Mouse (Mus musculus) forebrain, embryonic 11.5 days (tissue): ENCODE measurements around the gene Gucy2g. TPM values are rescaled to one million over a fixed set of nuclear protein-coding genes. Genes with fewer than 3 reads are reported as not detected.
"Not testable (repeated sequence)": the region's sequence is repeated elsewhere in the genome, so short reads cannot be mapped to it uniquely, and the experiment has no call there.

Experiments used
- ATAC-seq: fragments of 200-750 bp; cut with Nextera tagmentation; replicated peaks from 2 replicates; pipeline ENCODE4 v1.8.0; 2017; ENCODE audit warnings: moderate TSS enrichment; ENCODE audit not compliant: low FRiP score
- DNase-seq: peaks from one replicate; pipeline ENCODE4 v3.0.0-alpha.2; 2017; ENCODE audit warnings: low spot score
- H3K27ac ChIP-seq: fragments of 300-500 bp; sonication (generic); 2 replicates; pipeline ENCODE4 v1.5.1; 2014; ENCODE audit warnings: low read depth, low read length
- H3K27me3 ChIP-seq: fragments of 300-500 bp; sonication (generic); 2 replicates; pipeline ENCODE4 v1.6.1; 2014; ENCODE audit warnings: mild to moderate bottlenecking, low read length, mixed read lengths; ENCODE audit not compliant: control insufficient read depth, insufficient read depth
- H3K36me3 ChIP-seq: fragments of 300-500 bp; sonication (generic); 2 replicates; pipeline ENCODE4 v1.6.1; 2014; ENCODE audit warnings: mild to moderate bottlenecking, low read length, moderate library complexity, mixed read lengths; ENCODE audit not compliant: control insufficient read depth, insufficient read depth
- H3K4me1 ChIP-seq: fragments of 300-500 bp; sonication (generic); replicated peaks from 2 replicates; pipeline ENCODE4 v1.6.1; 2014; ENCODE audit warnings: low read length, mixed read lengths; ENCODE audit not compliant: control insufficient read depth, insufficient read depth
- H3K4me2 ChIP-seq: fragments of 300-500 bp; sonication (generic); 2 replicates; pipeline ENCODE4 v1.6.1; 2014; ENCODE audit warnings: low read depth, mild to moderate bottlenecking, low read length, moderate library complexity, mixed read lengths; ENCODE audit not compliant: severe bottlenecking
- H3K4me3 ChIP-seq: fragments of 300-500 bp; sonication (generic); 2 replicates; pipeline ENCODE4 v1.5.1; 2014; ENCODE audit warnings: low read depth, low read length
- H3K9ac ChIP-seq: fragments of 300-500 bp; sonication (generic); 2 replicates; pipeline ENCODE4 v1.6.1; 2014; ENCODE audit warnings: low read length
- H3K9me3 ChIP-seq: fragments of 300-500 bp; sonication (generic); 2 replicates; pipeline ENCODE4 v1.6.1; 2016; ENCODE audit warnings: low read length, mixed read lengths; ENCODE audit not compliant: control insufficient read depth
- WGBS: fragments of 180-500 bp; shearing (Covaris S2); extraction: QIAGEN DNeasy Blood & Tissue Kit; methylation state at CpG from one replicate; pipeline ENCODE4 v1.1.7; 2014; 5-methylcytosine and 5-hydroxymethylcytosine counted together
- microRNA-seq: library from miRNA; unstranded; fragments of <30 nt; microRNA quantifications from one replicate; pipeline ENCODE4, GENCODE M21; 2016; ENCODE audit not compliant: insufficient number of aligned reads
- polyA plus RNA-seq: library from polyadenylated mRNA; unstranded; fragments of >200 nt; fragmentation: Nextera tagmentation; extraction: Ambion mirVana; gene quantifications from 2 replicates; pipeline ENCODE4 v1.2.1, GENCODE M21; 2014

Gene Gucy2g
- polyA plus RNA-seq, 1 experiment from 2014 or later: not detected

GRCm38 (mm10) chr19:55158606-55159005 is 82.4 kb downstream of the Gucy2g start:
- H3K4me2 ChIP-seq: no peak overlapping the region
- 70% methylated on average over 8 of the region's 8 CpGs for WGBS
- no peak for ATAC-seq

DNA sequence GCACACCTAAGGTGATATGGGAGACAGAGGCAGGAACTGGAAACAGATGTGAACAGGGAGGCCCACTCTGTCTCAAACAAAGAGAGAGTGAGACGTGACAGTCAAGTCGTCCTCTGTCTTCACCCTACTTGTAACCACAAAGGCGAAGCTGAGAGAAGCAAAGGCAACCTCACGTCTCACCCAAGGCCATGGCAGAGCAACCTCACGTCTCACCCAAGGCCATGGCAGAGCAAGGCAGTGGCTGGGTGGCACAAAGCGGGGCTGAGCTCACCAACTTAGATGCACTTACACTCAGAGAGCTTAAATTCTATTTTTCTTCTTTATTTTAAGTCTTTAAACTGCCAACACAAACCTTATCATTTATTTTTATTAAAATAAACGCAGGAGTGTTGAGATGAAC is 84.0 kb downstream of the Gucy2g start:
- Histone ChIP-seq H3K4me1 (no peaks in the 10 kb centered on the region), H3K9ac (no peak overlapping the region), H3K4me2 (no peak overlapping the region), H3K36me3 (no peaks in the 10 kb centered on the region), H3K27me3 (no peaks in the 10 kb centered on the region), H3K27ac (no peak overlapping the region), H3K4me3 (no peak overlapping the region), H3K9me3 (no peaks in the 10 kb centered on the region)
- DNase-seq (no peak), ATAC-seq (no peak)
- WGBS: 85% methylated on average over 7 of the region's 7 CpGs

More at GRCm38 (mm10) chr19:55158606-55159005, 82.4 kb downstream of the Gucy2g start:
- Histone ChIP-seq H3K9me3 (no peaks in the 10 kb centered on the region), H3K27ac (no peak overlapping the region), H3K4me3 (no peak overlapping the region), H3K9ac (no peak overlapping the region), H3K36me3 (no peaks in the 10 kb centered on the region), H3K4me1 (no peaks in the 10 kb centered on the region), H3K27me3 (no peaks in the 10 kb centered on the region)
- no peak for DNase-seq

- Histone ChIP-seq H3K4me1 (no peaks in the 10 kb centered on the region), H3K27me3 (no peaks in the 10 kb centered on the region), H3K4me3 (no peak overlapping the region), H3K9me3 (no peaks in the 10 kb centered on the region), H3K36me3 (no peaks in the 10 kb centered on the region), H3K9ac (no peak overlapping the region), H3K4me2 (no peak overlapping the region), H3K27ac (no peak overlapping the region)
- DNase-seq: no peak
- ATAC-seq: no peak
- WGBS: 89% methylated on average over 6 of the region's 6 CpGs
Observed at GRCm38 (mm10) chr19:55152983-55153382, 88.1 kb downstream of the Gucy2g start.

- H3K4me1 ChIP-seq, H3K4me3 ChIP-seq, ATAC-seq, H3K9me3 ChIP-seq, H3K27me3 ChIP-seq, H3K36me3 ChIP-seq, H3K9ac ChIP-seq, H3K4me2 ChIP-seq, H3K27ac ChIP-seq, DNase-seq: not testable (repeated sequence)
- 83% methylated on average over 5 of the region's 6 CpGs for WGBS
Observed at GRCm38 (mm10) chr19:55152274-55152673, 88.8 kb downstream of the Gucy2g start.

- Histone ChIP-seq H3K4me3 (no peak overlapping the region), H3K9me3 (no peaks in the 10 kb centered on the region), H3K27me3 (no peaks in the 10 kb centered on the region), H3K36me3 (no peaks in the 10 kb centered on the region), H3K4me1 (peaks cover 7% of the 10 kb centered on the region), H3K9ac (no peak overlapping the region), H3K27ac (no peak overlapping the region), H3K4me2 (no peak overlapping the region)
- WGBS: 78% methylated on average over 6 of the region's 6 CpGs
- DNase-seq (no peak), ATAC-seq (no peak)
Observed at GRCm38 (mm10) chr19:55149646-55150045, 91.4 kb downstream of the Gucy2g start.

GRCm38 (mm10) chr19:55148109-55148508 is 92.9 kb downstream of the Gucy2g start:
- no peak overlapping the region for H3K4me2 ChIP-seq
- 88% methylated on average over 6 of the region's 6 CpGs for WGBS
- no peaks in the 10 kb centered on the region for H3K27me3 ChIP-seq
- H3K36me3 ChIP-seq: no peaks in the 10 kb centered on the region
- ATAC-seq (no peak), DNase-seq (no peak)
- peaks cover 16% of the 10 kb centered on the region for H3K4me1 ChIP-seq
- no peak overlapping the region for H3K4me3 ChIP-seq
- H3K9ac ChIP-seq: no peak overlapping the region
- H3K27ac ChIP-seq: no peak overlapping the region
- H3K9me3 ChIP-seq: no peaks in the 10 kb centered on the region

Small RNA genes lying within 50 kb of the gene (microRNA-seq; reads per million reads assigned to microRNA genes)
- gene Mir6715: not detected

Other genes starting within 250 kb of the Gucy2g start
- 19.8 and 20.2 TPM in 2 replicates for gene Gpam, start 114.0 kb downstream of the Gucy2g start, polyA plus RNA-seq
- gene Tectb, start 60.5 kb downstream of the Gucy2g start, polyA plus RNA-seq: not detected in 2 replicates
- gene Acsl5, start 10.7 kb upstream of the Gucy2g start, polyA plus RNA-seq: 19.7 and 20.9 TPM in 2 replicates
- gene Zdhhc6, start 74.8 kb upstream of the Gucy2g start, polyA plus RNA-seq: 117 and 126 TPM in 2 replicates
- gene Vti1a, start 75.1 kb upstream of the Gucy2g start, polyA plus RNA-seq: 24.1 and 28.4 TPM in 2 replicates